Mouse (Mus musculus) liver, embryonic 15.5 days (tissue): ENCODE measurements around the gene Enpp6. TPM values are rescaled to one million over a fixed set of nuclear protein-coding genes. Genes with fewer than 3 reads are reported as not detected.

Experiments
- ATAC-seq: fragments of 200-750 bp; cut with Nextera tagmentation; 2 replicates; pipeline ENCODE4 v1.8.0; 2017; ENCODE audit warnings: moderate number of reproducible peaks, mild to moderate bottlenecking, moderate library complexity; ENCODE audit not compliant: insufficient read depth
- H3K27ac ChIP-seq: fragments of 300-500 bp; sonication (generic); replicated peaks from 2 replicates; pipeline ENCODE4 v1.5.1; 2015; ENCODE audit warnings: mild to moderate bottlenecking, inconsistent platforms
- H3K27me3 ChIP-seq: fragments of 300-500 bp; sonication (generic); 2 replicates; pipeline ENCODE4 v1.6.1; 2015; ENCODE audit warnings: mild to moderate bottlenecking, inconsistent platforms
- H3K36me3 ChIP-seq: fragments of 300-500 bp; sonication (generic); replicated peaks from 2 replicates; pipeline ENCODE4 v1.6.1; 2015; ENCODE audit warnings: moderate library complexity, mild to moderate bottlenecking, inconsistent platforms
- H3K4me1 ChIP-seq: fragments of 300-500 bp; sonication (generic); replicated peaks from 2 replicates; pipeline ENCODE4 v1.6.1; 2015; ENCODE audit warnings: inconsistent platforms
- H3K4me2 ChIP-seq: fragments of 300-500 bp; sonication (generic); 2 replicates; pipeline ENCODE4 v1.6.1; 2015; ENCODE audit warnings: moderate library complexity, mild to moderate bottlenecking, inconsistent platforms
- H3K4me3 ChIP-seq: fragments of 300-500 bp; sonication (generic); replicated peaks from 2 replicates; pipeline ENCODE4 v1.5.1; 2015; ENCODE audit warnings: mild to moderate bottlenecking, inconsistent platforms
- H3K9ac ChIP-seq: fragments of 300-500 bp; sonication (generic); 2 replicates; pipeline ENCODE4 v1.6.1; 2015; ENCODE audit warnings: moderate library complexity, mild to moderate bottlenecking, inconsistent platforms
- H3K9me3 ChIP-seq: fragments of 300-500 bp; sonication (generic); replicated peaks from 2 replicates; pipeline ENCODE4 v1.6.1; 2016; ENCODE audit warnings: inconsistent platforms
- WGBS: fragments of 180-500 bp; shearing (Covaris S2); methylation state at CpG from one replicate; pipeline ENCODE4 v1.1.7; 2015; ENCODE audit warnings: mixed read lengths; ENCODE audit not compliant: insufficient replicate concordance; 5-methylcytosine and 5-hydroxymethylcytosine counted together
- polyA plus RNA-seq: library from polyadenylated mRNA; unstranded; fragments of >200 nt; fragmentation: Nextera tagmentation; extraction: Ambion mirVana; gene quantifications from 2 replicates; pipeline ENCODE4 v1.2.1, GENCODE M21; 2015

Gene Enpp6
- polyA plus RNA-seq, 1 experiment from 2014 or later: 0.30 TPM

DNA sequence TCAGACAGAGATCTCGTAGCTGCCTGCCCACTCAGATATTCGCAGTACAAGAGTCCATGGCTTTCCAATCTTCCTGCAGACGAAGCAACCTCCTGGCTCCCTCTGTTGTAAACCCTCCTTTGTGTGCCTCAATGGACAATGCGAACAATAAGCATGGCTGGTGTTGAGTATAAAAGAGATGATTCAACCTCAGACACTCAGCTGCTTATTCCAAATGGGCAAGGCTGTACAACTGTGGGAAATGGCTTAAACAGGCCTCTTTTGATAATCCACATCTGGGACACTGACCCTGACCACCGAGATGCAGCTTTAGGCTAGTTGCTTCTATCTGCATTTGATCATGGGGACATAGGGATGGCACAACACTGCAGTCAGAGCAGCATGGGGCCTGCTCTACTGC, 19.0 kb downstream of the Enpp6 start:
- Histone ChIP-seq H3K27me3 (no peaks in the 10 kb centered on the region), H3K4me3 (no peak overlapping the region), H3K4me1 (no peaks in the 10 kb centered on the region), H3K36me3 (no peaks in the 10 kb centered on the region), H3K9me3 (no peaks in the 10 kb centered on the region), H3K27ac (no peak overlapping the region), H3K9ac (no peak overlapping the region), H3K4me2 (no peak overlapping the region)
- 55% methylated on average over 5 of the region's 5 CpGs for WGBS
- ATAC-seq: no peak

DNA sequence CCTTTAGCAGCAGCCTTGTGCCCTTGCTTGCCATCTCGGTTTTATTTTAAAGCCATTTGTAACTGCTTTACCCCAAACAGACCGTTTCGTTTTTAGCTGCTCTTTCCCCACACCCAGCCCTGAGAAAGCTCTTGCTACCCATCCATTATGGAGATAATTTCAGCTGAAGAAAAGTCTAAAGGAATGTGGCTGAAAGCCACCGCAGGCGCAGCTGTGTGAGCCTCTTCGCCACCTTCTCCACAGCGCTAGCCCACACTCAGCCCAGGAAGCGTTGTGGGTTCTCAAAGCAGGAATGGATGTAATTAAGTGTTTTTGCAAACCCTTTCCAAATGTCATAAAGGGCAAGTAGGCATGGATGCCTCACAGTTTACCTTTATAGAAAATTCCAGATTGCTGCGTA, 20.1 kb downstream of the Enpp6 start:
- Histone ChIP-seq H3K36me3 (no peaks in the 10 kb centered on the region), H3K4me1 (no peaks in the 10 kb centered on the region), H3K4me3 (no peak overlapping the region), H3K27ac (no peak overlapping the region), H3K4me2 (no peak overlapping the region), H3K27me3 (no peaks in the 10 kb centered on the region), H3K9me3 (no peaks in the 10 kb centered on the region), H3K9ac (no peak overlapping the region)
- ATAC-seq: no peak
- 66% methylated on average over 9 of the region's 9 CpGs for WGBS

GRCm38 (mm10) chr8:47008220-47008773, 21.6 kb downstream of the Enpp6 start:
- no peak overlapping the region for H3K9ac ChIP-seq
- H3K4me2 ChIP-seq: no peak overlapping the region
- H3K36me3 ChIP-seq: no peaks in the 10 kb centered on the region
- H3K4me1 ChIP-seq: no peaks in the 10 kb centered on the region
- no peak overlapping the region for H3K4me3 ChIP-seq
- H3K9me3 ChIP-seq: no peaks in the 10 kb centered on the region
- WGBS: 56% methylated on average over 13 of the region's 13 CpGs
- no peaks in the 10 kb centered on the region for H3K27me3 ChIP-seq
- no peak for ATAC-seq
- no peak overlapping the region for H3K27ac ChIP-seq

DNA sequence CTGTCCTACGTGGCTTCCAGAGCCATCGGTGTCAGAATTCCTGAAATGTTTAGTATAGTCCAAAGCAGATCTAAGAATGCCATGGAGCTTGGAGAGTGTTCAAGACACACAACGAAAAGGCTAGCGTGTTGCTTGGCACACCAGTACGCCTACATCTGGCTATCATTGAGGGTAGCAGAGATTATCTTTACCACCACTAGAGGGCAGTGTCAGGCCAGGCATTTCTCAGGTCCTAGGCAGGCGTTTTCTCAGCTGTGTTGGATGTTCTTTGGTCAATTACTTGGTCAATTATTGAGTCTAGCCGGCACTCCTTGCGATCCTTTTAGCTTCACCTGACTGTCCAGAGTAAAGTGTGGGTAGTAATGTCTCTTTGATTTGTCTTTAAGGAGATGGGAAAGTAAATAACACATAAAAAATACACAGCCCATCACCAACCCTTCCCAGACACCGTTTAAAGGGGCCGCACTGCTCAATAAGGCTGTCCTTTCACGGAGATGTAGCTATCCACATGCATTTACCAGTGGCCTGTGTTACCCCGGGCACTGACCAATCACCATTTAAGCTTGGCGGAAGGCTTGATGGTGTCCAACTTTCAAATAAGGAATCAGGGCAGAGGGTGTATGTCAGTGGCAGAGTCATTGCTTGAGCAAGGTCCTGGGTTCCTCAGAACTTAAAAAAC, 29.7 kb downstream of the Enpp6 start:
- 42% methylated on average over 13 of the region's 13 CpGs for WGBS
- H3K27ac ChIP-seq: no peak overlapping the region
- no peaks in the 10 kb centered on the region for H3K36me3 ChIP-seq
- H3K9ac ChIP-seq: no peak overlapping the region
- H3K27me3 ChIP-seq: no peaks in the 10 kb centered on the region
- H3K4me1 ChIP-seq: no peaks in the 10 kb centered on the region
- H3K4me2 ChIP-seq: no peak overlapping the region
- ATAC-seq: no peak
- H3K4me3 ChIP-seq: no peak overlapping the region
- H3K9me3 ChIP-seq: no peaks in the 10 kb centered on the region

- no peaks in the 10 kb centered on the region for H3K27me3 ChIP-seq
- WGBS: 64% methylated on average over 8 of the region's 8 CpGs
- H3K36me3 ChIP-seq: no peaks in the 10 kb centered on the region
- no peaks in the 10 kb centered on the region for H3K9me3 ChIP-seq
- ATAC-seq: no peak
- H3K4me1 ChIP-seq: no peaks in the 10 kb centered on the region
- H3K9ac ChIP-seq: no peak overlapping the region
- H3K27ac ChIP-seq: no peak overlapping the region
- H3K4me2 ChIP-seq: no peak overlapping the region
- H3K4me3 ChIP-seq: no peak overlapping the region
These were observed 34.5 kb downstream of the Enpp6 start for GRCm38 (mm10) chr8:47021135-47021555.

GRCm38 (mm10) chr8:47024612-47025011, 37.9 kb downstream of the Enpp6 start:
- no peak overlapping the region for H3K9ac ChIP-seq
- 58% methylated on average over 4 of the region's 4 CpGs for WGBS
- no peaks in the 10 kb centered on the region for H3K27me3 ChIP-seq
- no peak overlapping the region for H3K4me3 ChIP-seq
- H3K4me1 ChIP-seq: no peaks in the 10 kb centered on the region
- H3K27ac ChIP-seq: no peak overlapping the region
- no peaks in the 10 kb centered on the region for H3K36me3 ChIP-seq
- H3K4me2 ChIP-seq: no peak overlapping the region
- ATAC-seq: no peak
- no peaks in the 10 kb centered on the region for H3K9me3 ChIP-seq

DNA sequence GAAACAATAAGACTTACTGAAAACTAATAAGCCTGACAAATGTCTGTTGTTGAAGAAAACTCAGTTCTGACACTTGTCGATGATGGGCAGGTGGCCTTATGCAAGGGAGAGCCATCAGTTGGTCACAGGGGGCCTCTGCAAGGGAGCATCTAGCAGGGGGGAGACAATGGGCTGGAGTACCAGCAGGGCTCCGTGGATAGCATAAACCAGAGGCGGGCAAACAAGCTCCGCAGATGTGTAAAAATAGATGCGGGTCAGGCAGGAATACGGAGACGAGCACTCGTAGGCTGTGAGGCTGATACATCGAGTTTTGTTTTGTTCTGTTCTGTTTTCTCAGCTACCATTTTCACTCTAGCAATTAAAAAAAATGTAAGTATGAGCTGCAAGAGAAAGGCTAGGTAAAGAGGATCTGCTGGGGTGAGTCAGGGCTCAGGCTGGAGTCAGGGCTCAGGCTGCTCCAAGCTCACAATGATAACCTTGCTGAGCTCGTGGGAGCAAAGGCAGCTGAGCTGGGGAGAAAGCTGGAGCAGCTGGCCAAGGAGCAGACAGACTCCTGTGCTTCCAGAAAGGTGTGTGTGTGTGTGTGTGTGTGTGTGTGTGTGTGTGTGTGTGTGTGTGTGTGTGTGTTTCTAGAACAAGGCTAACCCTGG, 40.3 kb downstream of the Enpp6 start:
- no peak for ATAC-seq
- WGBS: 67% methylated on average over 10 of the region's 10 CpGs
- H3K9me3 ChIP-seq: no peaks in the 10 kb centered on the region
- H3K27ac ChIP-seq: no peak overlapping the region
- H3K4me3 ChIP-seq: no peak overlapping the region
- no peaks in the 10 kb centered on the region for H3K36me3 ChIP-seq
- no peak overlapping the region for H3K9ac ChIP-seq
- no peaks in the 10 kb centered on the region for H3K4me1 ChIP-seq
- no peaks in the 10 kb centered on the region for H3K27me3 ChIP-seq
- H3K4me2 ChIP-seq: no peak overlapping the region

GRCm38 (mm10) chr8:47028474-47028873, 41.8 kb downstream of the Enpp6 start:
- no peaks in the 10 kb centered on the region for H3K36me3 ChIP-seq
- H3K27ac ChIP-seq: no peak overlapping the region
- no peaks in the 10 kb centered on the region for H3K27me3 ChIP-seq
- H3K4me3 ChIP-seq: no peak overlapping the region
- H3K9ac ChIP-seq: no peak overlapping the region
- 57% methylated on average over 6 of the region's 6 CpGs for WGBS
- ATAC-seq: no peak
- H3K9me3 ChIP-seq: no peaks in the 10 kb centered on the region
- no peak overlapping the region for H3K4me2 ChIP-seq
- no peaks in the 10 kb centered on the region for H3K4me1 ChIP-seq

DNA sequence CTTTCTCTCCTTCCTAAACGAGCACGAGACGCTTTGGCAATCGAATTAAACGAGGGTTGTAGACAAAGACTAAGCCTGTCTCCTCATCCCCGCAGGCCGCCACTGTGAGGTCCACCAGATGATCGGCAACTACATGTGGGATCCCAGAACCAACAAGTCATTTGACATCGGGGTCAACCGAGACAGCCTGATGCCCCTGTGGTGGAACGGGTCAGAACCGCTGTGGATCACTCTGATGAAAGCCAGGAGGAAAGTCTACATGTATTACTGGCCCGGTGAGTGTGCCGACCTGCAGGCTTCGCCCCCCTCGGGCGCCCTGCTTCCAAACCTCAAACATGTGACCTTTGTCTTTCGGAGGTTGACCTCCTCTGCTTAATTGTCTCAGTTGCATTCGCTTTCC, 43.6 kb downstream of the Enpp6 start:
- 79% methylated on average over 19 of the region's 19 CpGs for WGBS
- no peaks in the 10 kb centered on the region for H3K27me3 ChIP-seq
- H3K4me3 ChIP-seq: no peak overlapping the region
- no peaks in the 10 kb centered on the region for H3K9me3 ChIP-seq
- no peak overlapping the region for H3K9ac ChIP-seq
- H3K4me2 ChIP-seq: no peak overlapping the region
- H3K27ac ChIP-seq: no peak overlapping the region
- H3K4me1 ChIP-seq: no peaks in the 10 kb centered on the region
- no peaks in the 10 kb centered on the region for H3K36me3 ChIP-seq
- ATAC-seq: no peak

DNA sequence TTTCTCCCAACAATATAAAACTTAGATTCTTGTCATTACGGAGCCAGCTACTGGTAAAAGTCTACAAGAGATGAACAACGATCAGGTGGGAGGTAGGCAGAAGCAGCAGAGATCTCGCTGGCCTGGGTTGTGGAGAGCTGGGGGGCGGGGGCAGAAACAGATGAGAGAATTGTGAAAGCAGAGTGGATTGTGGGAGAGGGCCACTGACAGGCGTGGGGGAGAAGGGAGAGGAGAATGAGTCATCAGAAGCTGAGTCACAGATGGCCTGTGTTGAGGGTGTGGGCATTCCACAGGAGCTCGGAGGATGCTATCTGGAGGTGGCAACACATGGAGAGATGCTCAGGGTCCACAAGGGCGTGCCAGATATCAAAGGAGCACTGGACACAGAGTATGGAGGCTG, 45.4 kb downstream of the Enpp6 start:
- ATAC-seq: no peak
- Histone ChIP-seq H3K4me2 (no peak overlapping the region), H3K9ac (no peak overlapping the region), H3K4me3 (no peak overlapping the region), H3K27ac (no peak overlapping the region), H3K4me1 (no peaks in the 10 kb centered on the region), H3K27me3 (no peaks in the 10 kb centered on the region), H3K9me3 (no peaks in the 10 kb centered on the region), H3K36me3 (no peaks in the 10 kb centered on the region)
- 53% methylated on average over 7 of the region's 7 CpGs for WGBS

DNA sequence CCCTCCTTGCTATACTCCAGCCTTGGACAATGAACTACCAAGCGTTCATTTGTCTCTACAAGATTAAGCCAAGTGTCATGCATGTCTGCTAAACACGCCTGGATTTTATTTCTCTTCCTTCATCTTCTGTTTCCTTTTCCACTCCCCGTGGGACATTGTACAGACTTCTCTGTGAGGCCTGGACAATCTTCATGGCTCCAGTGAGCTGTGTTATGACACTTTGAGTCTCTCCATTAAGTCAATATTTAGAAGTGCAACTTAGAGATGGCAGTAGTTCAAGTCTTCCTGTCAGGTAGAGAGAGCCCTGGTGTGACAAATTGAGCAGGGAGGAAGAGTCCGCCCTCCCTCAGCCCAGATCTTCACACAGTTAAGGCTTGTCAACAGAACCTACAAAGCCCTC, 47.3 kb downstream of the Enpp6 start:
- Histone ChIP-seq H3K36me3 (no peaks in the 10 kb centered on the region), H3K27ac (no peak overlapping the region), H3K4me3 (no peak overlapping the region), H3K27me3 (no peaks in the 10 kb centered on the region), H3K9ac (no peak overlapping the region), H3K4me1 (no peaks in the 10 kb centered on the region), H3K4me2 (no peak overlapping the region), H3K9me3 (no peaks in the 10 kb centered on the region)
- 50% methylated on average over 4 of the region's 4 CpGs for WGBS
- ATAC-seq: no peak
